Mouse (Mus musculus): ENCODE data around the gene Tecpr2. TPM values are rescaled to one million over a fixed set of nuclear protein-coding genes. Genes with fewer than 3 reads are reported as not detected.

The Tecpr2 gene
- 5.7 and 7.7 TPM in 2 replicates for polyA plus RNA-seq (2011; ENCODE audit: insufficient read length, low read depth, missing spikeins)

DNA sequence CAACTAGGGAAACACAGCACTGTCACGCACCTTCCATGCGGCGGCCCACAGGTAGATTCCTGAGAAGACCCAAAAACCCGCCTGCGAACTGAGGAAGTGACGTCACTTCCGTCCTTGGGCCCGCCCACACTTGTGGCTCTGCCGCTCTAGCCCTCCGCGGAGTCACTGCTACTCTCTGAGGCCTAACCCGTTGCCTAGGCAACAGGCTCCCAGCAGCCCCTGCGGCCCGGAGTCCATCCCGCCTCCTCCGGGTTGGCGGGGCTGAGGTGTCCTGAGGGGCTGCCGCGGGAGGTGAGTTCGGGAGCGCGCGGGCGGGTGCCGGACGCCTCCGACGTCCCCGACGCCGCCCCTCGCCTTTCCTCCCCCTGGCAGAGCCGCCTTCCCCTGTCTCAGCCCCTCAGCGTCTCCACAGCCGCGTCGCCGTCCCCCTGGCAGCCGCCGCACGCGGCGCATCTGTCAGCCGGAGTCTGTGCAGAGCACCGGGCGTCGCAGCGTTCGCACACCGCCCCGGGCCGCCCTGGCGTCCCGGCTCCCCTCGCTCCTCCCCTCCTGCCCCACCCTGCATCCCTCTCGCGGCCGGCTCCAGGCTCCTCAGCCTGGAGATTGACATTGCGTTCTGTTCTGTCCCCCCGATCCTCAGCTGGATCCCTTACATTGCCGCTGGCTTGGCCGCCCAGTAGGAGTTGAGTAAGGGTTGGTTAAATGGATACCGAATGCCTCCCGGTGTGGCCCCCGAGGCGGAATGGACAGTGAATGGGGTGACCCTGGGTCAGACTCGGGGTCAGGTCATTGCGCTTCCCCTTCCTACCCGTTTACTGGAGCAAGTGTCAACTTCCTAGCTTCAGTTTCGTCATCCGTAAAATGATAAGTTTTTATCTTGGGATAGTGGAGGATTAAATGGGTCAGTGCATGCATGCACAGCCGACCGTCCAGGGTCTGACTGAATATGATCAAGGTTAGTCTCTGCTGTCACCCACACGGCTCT lies at the start of gene Tecpr2, which contains the start of gene Cinp:
Tecpr2 (plus strand) TSS at position 229 of the 985 bp plus-strand sequence.
Cinp (minus strand) TSS at position 110 of the 985 bp plus-strand sequence.
- TF ChIP-seq POLR2A (IDR thresholded peaks at IDR 0.05; ENCODE audit: low read depth, low read length) (peak; percentile 49), CTCF (IDR thresholded peaks at IDR 0.05; ENCODE audit: borderline replicate concordance, insufficient read depth, low read length) (no peak)
- Histone ChIP-seq H3K27ac (ENCODE audit: insufficient read depth, low read length) (0 out of 2 replicates have a peak within 1 kb of the TSS, but pooled peaks have one; percentile 6), H3K4me3 (ENCODE audit: insufficient read depth, low read length) (peak within 1 kb of the TSS; percentile 90), H3K4me1 (ENCODE audit: control insufficient read depth, insufficient read depth, low read length) (no peaks in the 10 kb centered on the region)

DNA sequence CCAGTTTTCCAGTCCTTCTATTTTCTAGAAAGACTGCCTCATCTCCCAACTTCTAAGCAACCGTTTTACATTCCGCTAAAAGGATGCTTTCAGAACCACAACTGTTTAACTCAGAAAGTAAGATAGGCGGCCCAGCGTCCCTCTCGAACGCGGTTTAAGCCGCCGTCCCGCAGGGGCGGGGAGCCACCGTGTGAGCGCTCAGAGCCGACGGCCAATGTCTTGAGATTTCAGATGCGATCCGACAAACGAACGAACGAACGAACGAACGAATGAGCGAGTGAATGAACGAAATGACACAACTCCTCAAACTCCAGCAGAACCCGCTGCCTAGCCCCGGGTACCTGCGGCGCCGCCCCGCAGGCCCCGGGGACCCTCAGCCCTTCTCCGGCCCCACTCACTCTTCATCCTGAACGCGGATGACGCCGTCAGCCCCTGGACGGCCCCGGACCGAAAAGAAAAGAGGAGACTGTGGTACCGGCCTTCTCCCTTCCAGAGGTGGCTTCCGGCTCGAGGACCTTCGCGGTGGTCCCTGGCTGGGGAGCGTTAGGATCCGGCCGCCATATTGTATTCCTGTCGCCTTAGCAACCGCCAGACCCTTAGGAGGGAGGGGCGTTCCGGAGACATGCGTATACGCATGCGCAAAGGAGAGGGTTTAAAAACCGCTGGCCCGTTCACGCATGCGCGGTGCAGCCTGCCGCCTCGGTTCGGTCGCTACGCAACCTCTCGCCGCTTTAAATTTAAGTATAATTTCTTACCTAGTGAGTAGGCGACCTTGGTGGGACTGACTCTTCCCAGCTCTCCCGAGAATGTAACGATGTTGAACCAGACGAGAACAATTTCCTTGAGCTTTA lies 48.5 kb upstream of the Tecpr2 start, which contains the start of gene Mok:
Mok (minus strand) TSS at position 592 of the 851 bp plus-strand sequence.
- Histone ChIP-seq H3K4me3 (ENCODE audit: insufficient read depth, low read length) (peak within 1 kb of the TSS; percentile 81), H3K27ac (ENCODE audit: insufficient read depth, low read length) (no peak within 1 kb of the TSS), H3K4me1 (ENCODE audit: control insufficient read depth, insufficient read depth, low read length) (no peaks in the 10 kb centered on the region)
- no peak for TF ChIP-seq CTCF (IDR thresholded peaks at IDR 0.05; ENCODE audit: borderline replicate concordance, insufficient read depth, low read length)
- TF ChIP-seq POLR2A (IDR thresholded peaks at IDR 0.05; ENCODE audit: low read depth, low read length): peak; percentile 31; the same call in 1 of the 2 replicates

GRCm38 (mm10) chr12:110841731-110842493 lies 47.2 kb upstream of the Tecpr2 start:
- no peak for TF ChIP-seq POLR2A (IDR thresholded peaks at IDR 0.05; ENCODE audit: low read depth, low read length)
- H3K4me1 ChIP-seq (ENCODE audit: control insufficient read depth, insufficient read depth, low read length): peaks cover 5% of the 10 kb centered on the region; the same call in 1 of the 2 replicates
- no peak overlapping the region for H3K4me3 ChIP-seq (ENCODE audit: insufficient read depth, low read length)
- H3K27ac ChIP-seq (ENCODE audit: insufficient read depth, low read length): no peak overlapping the region

DNA sequence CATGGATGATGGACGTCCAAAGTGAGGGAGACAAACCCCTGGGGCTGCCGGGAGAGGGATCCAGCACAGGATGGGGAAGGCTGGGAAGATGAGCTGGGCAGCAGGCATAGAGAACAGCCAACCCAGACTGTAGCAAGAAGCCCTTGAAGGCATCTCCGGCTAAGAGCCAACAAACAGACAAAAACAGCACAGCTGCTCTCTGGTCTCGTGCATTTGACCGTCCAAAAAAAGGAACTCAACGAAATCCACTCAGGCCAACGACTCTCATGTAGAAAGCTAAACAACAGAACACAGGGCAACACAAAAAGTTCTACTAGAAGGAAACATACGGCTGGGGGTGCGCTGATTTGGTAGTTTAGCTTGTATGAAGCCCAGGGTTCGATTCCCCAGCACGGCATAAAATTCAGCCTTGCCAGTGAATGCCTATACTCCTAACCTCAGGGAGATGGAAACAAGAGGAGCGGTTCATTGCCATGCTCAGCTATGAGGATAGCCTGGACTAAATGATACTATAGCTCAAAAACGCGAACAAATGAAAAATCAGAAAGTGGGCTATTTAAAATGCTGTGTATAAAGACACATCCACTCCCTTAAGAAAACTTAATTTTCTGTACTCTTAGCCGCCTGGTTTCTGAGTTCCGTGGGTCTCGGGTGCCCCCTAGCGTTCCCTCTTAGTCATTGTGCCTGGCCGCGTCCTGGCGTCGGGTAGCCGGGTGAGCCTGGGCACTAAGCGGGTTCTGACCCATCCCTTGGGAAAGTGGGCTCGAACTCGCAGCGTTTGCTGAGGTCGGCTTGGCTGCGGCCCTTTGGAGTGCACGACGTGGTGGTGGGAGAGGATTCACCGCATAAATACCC lies 45.6 kb upstream of the Tecpr2 start:
- peaks cover 5% of the 10 kb centered on the region; the same call in 1 of the 2 replicates for H3K4me1 ChIP-seq (ENCODE audit: control insufficient read depth, insufficient read depth, low read length)

DNA sequence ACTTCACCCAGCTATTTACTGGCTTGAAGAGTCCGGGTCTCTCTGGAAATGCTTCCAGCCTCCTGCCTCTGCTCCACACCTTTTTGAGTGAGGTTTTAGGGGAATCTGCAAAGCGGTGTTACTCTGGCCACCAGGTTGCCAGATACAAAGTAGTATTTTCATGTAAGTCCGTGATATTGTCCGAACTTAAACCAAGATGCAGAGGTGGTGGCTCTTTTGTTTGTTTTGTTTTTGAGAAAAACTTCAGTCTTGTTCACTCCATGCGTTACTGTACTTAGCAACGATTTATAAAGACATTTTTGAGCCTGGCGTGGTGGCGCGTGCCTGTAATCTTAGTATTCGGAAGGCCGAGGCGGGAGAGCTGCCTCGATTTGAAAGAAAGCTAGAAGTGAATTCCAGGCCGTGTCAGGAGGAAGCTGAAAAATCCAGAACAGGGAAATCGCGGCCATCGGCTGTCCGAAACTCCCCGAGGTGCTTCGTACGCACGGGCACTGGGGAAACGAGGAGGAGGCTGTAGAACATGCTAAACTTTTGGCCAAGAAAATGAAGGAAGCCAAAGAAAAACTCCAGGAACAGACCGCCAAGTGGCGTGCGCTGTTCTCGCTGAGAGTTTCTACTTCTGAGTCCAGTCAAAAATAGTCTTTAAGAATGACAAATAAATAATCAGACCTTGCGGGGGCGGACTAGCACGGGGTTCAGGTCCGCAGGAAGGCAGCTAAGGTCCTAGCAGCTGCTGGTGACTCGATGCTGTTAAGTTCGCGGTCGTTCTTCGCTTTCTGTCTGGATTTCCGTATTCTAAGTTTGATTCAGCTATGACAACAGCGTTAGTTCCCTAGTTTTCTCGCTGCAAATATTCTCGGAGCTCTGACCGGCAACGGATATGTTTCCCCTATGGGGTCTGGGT lies 44.6 kb upstream of the Tecpr2 start:
- TF ChIP-seq CTCF (IDR thresholded peaks at IDR 0.05; ENCODE audit: borderline replicate concordance, insufficient read depth, low read length) (no peak), POLR2A (IDR thresholded peaks at IDR 0.05; ENCODE audit: low read depth, low read length) (peak; percentile 44)
- Histone ChIP-seq H3K27ac (ENCODE audit: insufficient read depth, low read length) (peak overlapping the region; percentile 67), H3K4me1 (ENCODE audit: control insufficient read depth, insufficient read depth, low read length) (peaks cover 5% of the 10 kb centered on the region; the same call in 1 of the 2 replicates), H3K4me3 (ENCODE audit: insufficient read depth, low read length) (peak overlapping the region; percentile 65)

More for the DNA sequence above, 45.6 kb upstream of the Tecpr2 start:
- TF ChIP-seq POLR2A (IDR thresholded peaks at IDR 0.05; ENCODE audit: low read depth, low read length): no peak
- TF ChIP-seq CTCF (IDR thresholded peaks at IDR 0.05; ENCODE audit: borderline replicate concordance, insufficient read depth, low read length): peak; percentile 79; the same call in 1 of the 2 replicates
- Histone ChIP-seq H3K4me3 (ENCODE audit: insufficient read depth, low read length) (peak overlapping the region; percentile 65), H3K27ac (ENCODE audit: insufficient read depth, low read length) (no peak overlapping the region)

DNA sequence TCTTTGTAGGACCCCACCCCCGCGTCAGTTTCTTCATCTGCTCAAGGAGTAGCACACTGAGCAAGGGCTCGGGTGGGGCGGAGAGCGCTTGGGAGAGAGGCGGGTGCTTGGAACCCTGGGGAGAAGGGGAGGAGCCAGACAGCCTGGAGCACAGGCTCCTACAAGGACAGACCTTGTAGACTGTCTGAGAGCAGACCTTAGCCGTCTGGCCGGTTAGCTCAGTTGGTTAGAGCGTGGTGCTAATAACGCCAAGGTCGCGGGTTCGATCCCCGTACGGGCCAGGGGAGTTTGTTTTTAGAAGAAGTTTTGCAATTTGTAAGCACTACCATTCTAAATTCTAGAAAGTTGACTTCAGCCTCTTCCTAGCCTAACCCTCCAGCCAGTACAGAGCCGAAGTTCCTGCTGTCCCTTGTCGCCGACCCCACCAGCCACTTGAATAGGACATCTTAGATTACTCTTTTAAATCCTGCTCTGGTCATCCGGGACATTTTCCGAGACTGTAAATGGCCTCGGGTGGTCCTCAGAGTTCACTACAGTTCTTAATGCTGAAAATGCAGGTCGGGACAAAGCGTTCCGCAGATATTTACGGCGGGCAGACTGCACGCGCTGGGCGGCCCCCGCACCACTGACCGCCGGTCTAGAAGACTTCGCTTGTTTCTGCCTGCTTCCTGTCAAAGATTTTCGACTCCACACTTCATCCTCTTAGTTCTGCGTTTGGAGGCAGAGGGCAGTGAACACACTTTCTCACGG lies 43.8 kb upstream of the Tecpr2 start:
- Histone ChIP-seq H3K27ac (ENCODE audit: insufficient read depth, low read length) (peak overlapping the region; percentile 67), H3K4me1 (ENCODE audit: control insufficient read depth, insufficient read depth, low read length) (peaks cover 5% of the 10 kb centered on the region; the same call in 1 of the 2 replicates), H3K4me3 (ENCODE audit: insufficient read depth, low read length) (peak overlapping the region; percentile 65)
- TF ChIP-seq POLR2A (IDR thresholded peaks at IDR 0.05; ENCODE audit: low read depth, low read length): no peak
- TF ChIP-seq CTCF (IDR thresholded peaks at IDR 0.05; ENCODE audit: borderline replicate concordance, insufficient read depth, low read length): no peak

Data from embryonic fibroblast, embryonic 13.5 days (primary cell).